8 mouse cellular contexts compared by ENCODE assay signal in the genomic region with DNA sequence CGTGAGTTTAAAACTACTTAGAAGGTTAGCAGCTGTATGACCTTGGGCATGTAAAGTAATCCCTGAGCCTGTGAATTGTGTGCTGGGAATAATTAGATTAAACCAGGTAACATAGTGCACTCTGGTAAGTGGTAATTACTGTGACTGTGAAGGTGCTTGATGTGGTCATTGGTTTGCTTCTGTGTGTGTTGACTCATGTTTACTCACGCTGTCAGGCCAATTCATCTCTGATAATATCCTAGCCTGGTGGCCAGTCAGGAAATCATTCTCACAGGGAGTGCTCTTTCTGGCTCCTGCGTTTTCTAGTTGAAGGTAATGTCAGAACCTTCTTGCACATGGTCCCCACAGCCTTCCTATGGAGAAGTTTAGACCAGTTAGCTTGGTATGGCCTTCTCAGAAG. TPM values are rescaled to one million over a fixed set of nuclear protein-coding genes. Genes with fewer than 3 reads are reported as not detected.
DNase-seq lines count a peak whose midpoint lies in the region; ATAC-seq and TF ChIP-seq lines count a peak whose summit lies in the region.

No protein-coding gene starts in this region.

- no peak for TF ChIP-seq POLR2A in bone marrow, adult 2 months (IDR thresholded peaks at IDR 0.05; ENCODE audit: borderline replicate concordance, control insufficient read depth, low read depth, low read length)

- H3K4me1 ChIP-seq in bone marrow, adult 2 months (ENCODE audit: control insufficient read depth, insufficient read depth, low read length): no peaks in the 10 kb centered on the region; the same call in 1 of the 2 replicates
- peaks cover 18% of the 10 kb centered on the region for H3K4me1 ChIP-seq in hindbrain, embryonic 12.5 days
- peaks cover 20% of the 10 kb centered on the region for H3K4me1 ChIP-seq in midbrain, embryonic 14.5 days (ENCODE audit: control insufficient read depth, insufficient read depth, low read length)

- peaks cover 7% of the 10 kb centered on the region; the same call in 1 of the 2 replicates for H3K36me3 ChIP-seq in hindbrain, embryonic 12.5 days
- peaks cover 16% of the 10 kb centered on the region for H3K36me3 ChIP-seq in midbrain, embryonic 14.5 days (ENCODE audit: control insufficient read depth, insufficient read depth, low read length)

- 0 out of 2 replicates have a peak, but pooled peaks have one; percentile 6 for TF ChIP-seq CTCF in layer of hippocampus, adult 2 months (conservative IDR thresholded peaks at IDR 0.05)
- no peak for TF ChIP-seq CTCF in bone marrow, adult 2 months (IDR thresholded peaks at IDR 0.05; ENCODE audit: control insufficient read depth, insufficient read depth, low read length)

- no peaks in the 10 kb centered on the region for H3K9me3 ChIP-seq in hindbrain, embryonic 12.5 days (replicated peaks)
- no peaks in the 10 kb centered on the region for H3K9me3 ChIP-seq in midbrain, embryonic 14.5 days (ENCODE audit: control insufficient read depth, low read length)

- H3K4me3 ChIP-seq in layer of hippocampus, adult 2 months: peak overlapping the region; percentile 78
- H3K4me3 ChIP-seq in bone marrow, adult 2 months (replicated peaks; ENCODE audit: control insufficient read depth, low read depth, low read length): peak overlapping the region; percentile 84
- H3K4me3 ChIP-seq in hindbrain, embryonic 12.5 days: peak overlapping the region; percentile 90
- peak overlapping the region; percentile 86 for H3K4me3 ChIP-seq in midbrain, embryonic 14.5 days (replicated peaks; ENCODE audit: low read depth, low read length)

- H3K4me2 ChIP-seq in hindbrain, embryonic 12.5 days (replicated peaks): peak overlapping the region; percentile 80
- peak overlapping the region; percentile 84 for H3K4me2 ChIP-seq in midbrain, embryonic 14.5 days (ENCODE audit: low read length)

- H3K27ac ChIP-seq in layer of hippocampus, adult 2 months: peak overlapping the region; percentile 97; the same call in 1 of the 2 replicates
- H3K27ac ChIP-seq in bone marrow, adult 2 months (ENCODE audit: control insufficient read depth, insufficient read depth, low read depth, low read length, poor library complexity): no peak overlapping the region
- no peak overlapping the region for H3K27ac ChIP-seq in hindbrain, embryonic 12.5 days
- no peak overlapping the region for H3K27ac ChIP-seq in midbrain, embryonic 14.5 days (replicated peaks; ENCODE audit: low read depth, low read length)

- ATAC-seq in hindbrain, embryonic 12.5 days (ENCODE audit: low FRiP score): no peak
- ATAC-seq in midbrain, embryonic 14.5 days (ENCODE audit: low FRiP score, low TSS enrichment): no peak

- H3K27me3 ChIP-seq in hindbrain, embryonic 12.5 days: no peaks in the 10 kb centered on the region
- H3K27me3 ChIP-seq in midbrain, embryonic 14.5 days (ENCODE audit: control insufficient read depth, insufficient read depth, low read length): no peaks in the 10 kb centered on the region

- 7% methylated on average over 3 of the region's 3 CpGs for WGBS in bone marrow, adult 2 months
- WGBS in hindbrain, embryonic 12.5 days: 33% methylated on average over 3 of the region's 3 CpGs
- 34% methylated on average over 3 of the region's 3 CpGs for WGBS in midbrain, embryonic 14.5 days

- no peak for DNase-seq in layer of hippocampus, adult 2 months (ENCODE audit: low spot score in 2 of 2)
- DNase-seq in layer of hippocampus, postnatal 36 days: no peak
- no peak for DNase-seq in midbrain, embryonic 14.5 days
- no peak for DNase-seq in thymus, adult 18-20 months
- no peak for DNase-seq in testis, postnatal 10 days (ENCODE audit: low spot score)
- DNase-seq in spleen, postnatal 4 days (ENCODE audit: low spot score in 2 of 2): no peak

- peak overlapping the region; percentile 88 for H3K9ac ChIP-seq in hindbrain, embryonic 12.5 days
- peak overlapping the region; percentile 83 for H3K9ac ChIP-seq in midbrain, embryonic 14.5 days (replicated peaks; ENCODE audit: low read length)

RNA-seq across cellular contexts. Expression of a gene that starts 1.3 kb away (rescaled TPM):
- 10 to 100 TPM; 47.4 to 66.1 TPM for total RNA-seq in layer of hippocampus, adult 2 months (2021)
- total RNA-seq in layer of hippocampus, postnatal 36 days (2021): 10 to 100 TPM; 54.2 to 62.3 TPM
- polyA plus RNA-seq in bone marrow, adult 2 months (2011; ENCODE audit: insufficient read depth, insufficient read length, low replicate concordance, missing spikeins): 24.7 and 37.5 TPM in 2 replicates
- 58.3 and 62.0 TPM in 2 replicates for polyA plus RNA-seq in hindbrain, embryonic 12.5 days (2016; fragmentation: Nextera tagmentation; extraction: Ambion mirVana)
- 28.8 and 37.7 TPM in 2 replicates for polyA plus RNA-seq in midbrain, embryonic 14.5 days (2014; fragmentation: Nextera tagmentation; extraction: Ambion mirVana)
